Mouse (Mus musculus) kidney, adult 2 months (tissue): ENCODE data around the gene Rbm8a. TPM values are rescaled to one million over a fixed set of nuclear protein-coding genes. Genes with fewer than 3 reads are reported as not detected.

Experiments
- DNase-seq: peaks from one replicate; pipeline ENCODE4 v3.0.0; 2021
- H3K27ac ChIP-seq: fragments of 200-500 bp; 2 replicates; pipeline ENCODE4 v1.5.1; 2012; ENCODE audit warnings: low read depth, low read length, control low read depth, inconsistent platforms; ENCODE audit not compliant: insufficient read depth
- H3K27me3 ChIP-seq: fragments of 200-500 bp; replicated peaks from 2 replicates; pipeline ENCODE4 v1.6.1; 2012; ENCODE audit warnings: mild to moderate bottlenecking, moderate library complexity, low read length, inconsistent platforms; ENCODE audit not compliant: control insufficient read depth, insufficient read depth
- H3K36me3 ChIP-seq: fragments of 200-500 bp; 2 replicates; pipeline ENCODE4 v1.6.1; 2012; ENCODE audit warnings: mild to moderate bottlenecking, moderate library complexity, low read length, inconsistent platforms; ENCODE audit not compliant: control insufficient read depth, insufficient read depth
- H3K4me1 ChIP-seq: fragments of 200-500 bp; 2 replicates; pipeline ENCODE4 v1.6.1; 2011; ENCODE audit warnings: low read length; ENCODE audit not compliant: control insufficient read depth, insufficient read depth
- H3K4me3 ChIP-seq: fragments of 200-500 bp; 2 replicates; pipeline ENCODE4 v1.5.1; 2011; ENCODE audit warnings: mild to moderate bottlenecking, low read depth, low read length, control low read depth; ENCODE audit not compliant: insufficient read depth
- CTCF ChIP-seq: fragments of 200-500 bp; conservative IDR thresholded peaks from 2 replicates; pipeline ENCODE4 v1.5.1; 2011; ENCODE audit warnings: low read depth, mild to moderate bottlenecking, control low read depth, low read length, moderate library complexity, mixed read lengths; ENCODE audit not compliant: insufficient read depth, insufficient read length
- POLR2A ChIP-seq: fragments of 200-500 bp; IDR thresholded peaks from one replicate; pipeline ENCODE4 v1.6.1; 2011; ENCODE audit warnings: low read depth, low read length, control low read depth
- WGBS: fragments of 180-500 bp; shearing (Covaris S2); methylation state at CpG from one replicate; pipeline ENCODE4 v1.1.7; 2018; 5-methylcytosine and 5-hydroxymethylcytosine counted together
- polyA plus RNA-seq: library from polyadenylated mRNA; depleted of rRNA; stranded (reverse); fragments of >200 nt; gene quantifications from 2 replicates; pipeline ENCODE4 v1.2.3, GENCODE M21; 2012; rRNA removed

The Rbm8a gene
- polyA plus RNA-seq, 1 experiment = 16.1 TPM

- TF ChIP-seq CTCF = no peak
- TF ChIP-seq POLR2A = no peak
- no peak for DNase-seq
- 74% methylated on average over 3 of the region's 3 CpGs for WGBS
- Histone ChIP-seq H3K27ac (no peak overlapping the region), H3K4me1 (no peaks in the 10 kb centered on the region), H3K36me3 (no peaks in the 10 kb centered on the region), H3K27me3 (no peaks in the 10 kb centered on the region), H3K4me3 (no peak overlapping the region)
These were observed 45.4 kb downstream of the Rbm8a start for GRCm38 (mm10) chr3:96675171-96675570.

GRCm38 (mm10) chr3:96675690-96676089, 46.0 kb downstream of the Rbm8a start:
- Histone ChIP-seq H3K27me3 (no peaks in the 10 kb centered on the region), H3K27ac (no peak overlapping the region), H3K4me1 (no peaks in the 10 kb centered on the region), H3K36me3 (no peaks in the 10 kb centered on the region), H3K4me3 (no peak overlapping the region)
- DNase-seq = no peak
- WGBS = 51% methylated on average over 3 of the region's 3 CpGs
- TF ChIP-seq POLR2A = no peak
- TF ChIP-seq CTCF = no peak

- Histone ChIP-seq H3K36me3 (no peaks in the 10 kb centered on the region), H3K4me3 (no peak overlapping the region), H3K27me3 (no peaks in the 10 kb centered on the region; the same call in 1 of the 2 replicates), H3K4me1 (no peaks in the 10 kb centered on the region), H3K27ac (no peak overlapping the region)
- 74% methylated on average over 7 of the region's 7 CpGs for WGBS
- no peak for TF ChIP-seq POLR2A
- no peak for TF ChIP-seq CTCF
- no peak for DNase-seq
These were observed 48.7 kb downstream of the Rbm8a start for GRCm38 (mm10) chr3:96678456-96678855.

- H3K27ac ChIP-seq = no peak overlapping the region
- 50% methylated on average over 5 of the region's 5 CpGs for WGBS
- no peak for TF ChIP-seq POLR2A
- no peak for TF ChIP-seq CTCF
- H3K36me3 ChIP-seq = no peaks in the 10 kb centered on the region
- no peaks in the 10 kb centered on the region; the same call in 1 of the 2 replicates for H3K27me3 ChIP-seq
- no peak overlapping the region for H3K4me3 ChIP-seq
- DNase-seq = no peak
- no peaks in the 10 kb centered on the region for H3K4me1 ChIP-seq
These were observed 49.5 kb downstream of the Rbm8a start for GRCm38 (mm10) chr3:96679159-96679674.

- TF ChIP-seq POLR2A (no peak), CTCF (no peak)
These were observed 50.7 kb downstream of the Rbm8a start for GRCm38 (mm10) chr3:96680269-96680956.

More at GRCm38 (mm10) chr3:96680269-96680956, 50.7 kb downstream of the Rbm8a start:
- 51% methylated on average over 12 of the region's 12 CpGs for WGBS
- DNase-seq = no peak
- no peak overlapping the region for H3K4me3 ChIP-seq
- H3K27me3 ChIP-seq = no peaks in the 10 kb centered on the region; the same call in 1 of the 2 replicates
- H3K4me1 ChIP-seq = no peaks in the 10 kb centered on the region; the same call in 1 of the 2 replicates
- H3K27ac ChIP-seq = no peak overlapping the region
- H3K36me3 ChIP-seq = no peaks in the 10 kb centered on the region

Other genes with a start within 250 kb of the Rbm8a start
- gene BC107364, start 177.6 kb upstream of the Rbm8a start, polyA plus RNA-seq = 0.08 and 0.14 TPM in 2 replicates
- 0.23 and 3.9 TPM in 2 replicates for gene Hfe2, start 104.8 kb upstream of the Rbm8a start, polyA plus RNA-seq
- gene Txnip, start 72.0 kb upstream of the Rbm8a start, polyA plus RNA-seq = 514 and 518 TPM in 2 replicates
- gene Gm16253, start 52.9 kb upstream of the Rbm8a start, polyA plus RNA-seq = 0.20 TPM in 1 of 2 replicates, not detected in the other
- 14.5 and 15.3 TPM in 2 replicates for gene Polr3gl, start 35.8 kb upstream of the Rbm8a start, polyA plus RNA-seq
- gene Ankrd34a, start 33.3 kb upstream of the Rbm8a start, polyA plus RNA-seq = 0.23 and 0.38 TPM in 2 replicates
- 7.7 and 9.6 TPM in 2 replicates for gene Lix1l, start 28.8 kb upstream of the Rbm8a start, polyA plus RNA-seq
- 57.6 and 57.7 TPM in 2 replicates for gene Pex11b, start 5.4 kb downstream of the Rbm8a start, polyA plus RNA-seq
- gene Gm42957, start 5.5 kb downstream of the Rbm8a start, polyA plus RNA-seq = 0.07 TPM in 1 of 2 replicates, not detected in the other
- 1.2 and 1.6 TPM in 2 replicates for gene Itga10, start 15.7 kb downstream of the Rbm8a start, polyA plus RNA-seq
- 0.38 and 0.45 TPM in 2 replicates for gene Ankrd35, start 40.2 kb downstream of the Rbm8a start, polyA plus RNA-seq
- 21.0 and 23.2 TPM in 2 replicates for gene Pias3, start 66.5 kb downstream of the Rbm8a start, polyA plus RNA-seq
- gene Nudt17, start 78.6 kb downstream of the Rbm8a start, polyA plus RNA-seq = 2.0 and 3.6 TPM in 2 replicates
- 32.2 and 34.6 TPM in 2 replicates for gene Polr3c, start 97.7 kb downstream of the Rbm8a start, polyA plus RNA-seq
- gene Rnf115, start 97.7 kb downstream of the Rbm8a start, polyA plus RNA-seq = 20.7 and 23.5 TPM in 2 replicates
- 343 and 414 TPM in 2 replicates for gene Pdzk1, start 199.4 kb downstream of the Rbm8a start, polyA plus RNA-seq
- gene Cd160, start 199.4 kb downstream of the Rbm8a start, polyA plus RNA-seq = 0.08 and 0.33 TPM in 2 replicates